Mouse (Mus musculus): Measurements from ENCODE around the gene Rad23a.

GRCm38 (mm10) chr8:84797971-84798370, 42.5 kb downstream of the Rad23a start:
- TF ChIP-seq CTCF (IDR thresholded peaks at IDR 0.05; ENCODE audit: insufficient read depth, low read depth, low read length) (no peak), POLR2A (IDR thresholded peaks at IDR 0.05; ENCODE audit: insufficient read depth, low read depth, low read length) (no peak)
